Mouse (Mus musculus): ENCODE measurements around the gene Unc45a.
A peak's percentile ranks its signal among the peaks of the same experiment; 100 is the strongest.

Unc45a gene

GRCm38 (mm10) chr7:80340793-80341192, at the start of gene Unc45a:
Gene Unc45a (minus strand): TSS chr7:80341005.
- no peak for DNase-seq (ENCODE audit: low spot score)

- DNase-seq (ENCODE audit: low spot score): no peak
These were observed 47.1 kb upstream of the Unc45a start, which contains the start of gene Fes for GRCm38 (mm10) chr7:80387633-80388543. Gene Fes (minus strand): TSS chr7:80387946.

GRCm38 (mm10) chr7:80387033-80387632, 46.3 kb upstream of the Unc45a start:
- DNase-seq (ENCODE audit: low spot score): no peak

- DNase-seq (ENCODE audit: low spot score): peak; percentile 90
These were observed 45.6 kb upstream of the Unc45a start for GRCm38 (mm10) chr7:80386235-80386930.

GRCm38 (mm10) chr7:80382919-80383318, 42.1 kb upstream of the Unc45a start:
- DNase-seq (ENCODE audit: low spot score): no peak

GRCm38 (mm10) chr7:80379531-80379930, 38.7 kb upstream of the Unc45a start:
- no peak for DNase-seq (ENCODE audit: low spot score)

GRCm38 (mm10) chr7:80377471-80377870, 36.7 kb upstream of the Unc45a start:
- no peak for DNase-seq (ENCODE audit: low spot score)

GRCm38 (mm10) chr7:80376192-80376591, 35.4 kb upstream of the Unc45a start:
- no peak for DNase-seq (ENCODE audit: low spot score)

GRCm38 (mm10) chr7:80375376-80376039, 34.7 kb upstream of the Unc45a start:
- no peak for DNase-seq (ENCODE audit: low spot score)

GRCm38 (mm10) chr7:80374733-80375132, 33.9 kb upstream of the Unc45a start:
- DNase-seq (ENCODE audit: low spot score): no peak

GRCm38 (mm10) chr7:80374280-80374679, 33.5 kb upstream of the Unc45a start:
- DNase-seq (ENCODE audit: low spot score): no peak

- DNase-seq (ENCODE audit: low spot score): no peak
These were observed 33.0 kb upstream of the Unc45a start for GRCm38 (mm10) chr7:80373850-80374249.

GRCm38 (mm10) chr7:80373352-80373751, 32.5 kb upstream of the Unc45a start:
- DNase-seq (ENCODE audit: low spot score): no peak

GRCm38 (mm10) chr7:80372667-80373066, 31.9 kb upstream of the Unc45a start:
- DNase-seq (ENCODE audit: low spot score): no peak

- no peak for DNase-seq (ENCODE audit: low spot score)
These were observed 31.4 kb upstream of the Unc45a start for GRCm38 (mm10) chr7:80372166-80372565.

GRCm38 (mm10) chr7:80371041-80371751, 30.4 kb upstream of the Unc45a start, which contains the start of gene Man2a2:
Gene Man2a2 (minus strand): TSS chr7:80371375.
- DNase-seq (ENCODE audit: low spot score): peak; percentile 63

- DNase-seq (ENCODE audit: low spot score): peak; percentile 55
These were observed 29.8 kb upstream of the Unc45a start for GRCm38 (mm10) chr7:80370649-80371040.

- DNase-seq (ENCODE audit: low spot score): no peak
These were observed 29.2 kb upstream of the Unc45a start for GRCm38 (mm10) chr7:80369967-80370431.

- no peak for DNase-seq (ENCODE audit: low spot score)
These were observed 28.7 kb upstream of the Unc45a start for GRCm38 (mm10) chr7:80369461-80369860.

GRCm38 (mm10) chr7:80368635-80369421, 28.0 kb upstream of the Unc45a start:
- no peak for DNase-seq (ENCODE audit: low spot score)

Measured in ovary, postnatal 10 days (tissue).